Mouse (Mus musculus): Measurements from ENCODE around the gene Thegl. TPM values are rescaled to one million over a fixed set of nuclear protein-coding genes. Genes with fewer than 3 reads are reported as not detected.
A peak's percentile ranks its signal among the peaks of the same experiment; 100 is the strongest.
"Not testable (repeated sequence)": the region's sequence is repeated elsewhere in the genome, so short reads cannot be mapped to it uniquely, and the experiment has no call there.

The Thegl gene
- polyA plus RNA-seq, 1 experiment from 2014 or later: not detected

- DNase-seq (ENCODE audit: low spot score): no peak
These were observed 78.1 kb downstream of the Thegl start for GRCm38 (mm10) chr5:77093961-77094360.

- peak; percentile 33 for DNase-seq (ENCODE audit: low spot score)
These were observed 79.0 kb downstream of the Thegl start for GRCm38 (mm10) chr5:77094510-77095491.

- DNase-seq (ENCODE audit: low spot score): not testable (repeated sequence)
These were observed 80.4 kb downstream of the Thegl start for GRCm38 (mm10) chr5:77096194-77096593.

- no peak for DNase-seq (ENCODE audit: low spot score)
These were observed 81.9 kb downstream of the Thegl start for GRCm38 (mm10) chr5:77097686-77098085.

- no peak for DNase-seq (ENCODE audit: low spot score)
These were observed 83.1 kb downstream of the Thegl start for GRCm38 (mm10) chr5:77098874-77099273.

GRCm38 (mm10) chr5:77099317-77099996, 83.6 kb downstream of the Thegl start:
- DNase-seq (ENCODE audit: low spot score): no peak

- DNase-seq (ENCODE audit: low spot score): no peak
These were observed 84.2 kb downstream of the Thegl start for GRCm38 (mm10) chr5:77099997-77100380.

GRCm38 (mm10) chr5:77100691-77101090, 84.9 kb downstream of the Thegl start:
- no peak for DNase-seq (ENCODE audit: low spot score)

- DNase-seq (ENCODE audit: low spot score): no peak
These were observed 86.9 kb downstream of the Thegl start for GRCm38 (mm10) chr5:77102522-77103365.

GRCm38 (mm10) chr5:77107146-77107822, 91.5 kb downstream of the Thegl start:
- no peak for DNase-seq (ENCODE audit: low spot score)

GRCm38 (mm10) chr5:77108806-77109205, 93.0 kb downstream of the Thegl start:
- no peak for DNase-seq (ENCODE audit: low spot score)

- no peak for DNase-seq (ENCODE audit: low spot score)
These were observed 94.0 kb downstream of the Thegl start for GRCm38 (mm10) chr5:77109814-77110213.

Other genes starting within 250 kb of the Thegl start
- 13.5 and 14.8 TPM in 2 replicates for gene Aasdh, start 110.5 kb upstream of the Thegl start, polyA plus RNA-seq (2015; fragmentation: Nextera tagmentation; extraction: Ambion mirVana)
- gene Paics, start 64.7 kb upstream of the Thegl start, polyA plus RNA-seq (2015; fragmentation: Nextera tagmentation; extraction: Ambion mirVana): 200 and 225 TPM in 2 replicates
- gene Ppat, start 64.4 kb upstream of the Thegl start, polyA plus RNA-seq (2015; fragmentation: Nextera tagmentation; extraction: Ambion mirVana): 41.7 and 45.4 TPM in 2 replicates
- 67.9 and 68.4 TPM in 2 replicates for gene Srp72, start 41.3 kb upstream of the Thegl start, polyA plus RNA-seq (2015; fragmentation: Nextera tagmentation; extraction: Ambion mirVana)
- 0.26 TPM in 1 of 2 replicates, not detected in the other for gene Arl9, start 12.0 kb upstream of the Thegl start, polyA plus RNA-seq (2015; fragmentation: Nextera tagmentation; extraction: Ambion mirVana)
- gene Hopx, start 99.1 kb downstream of the Thegl start, polyA plus RNA-seq (2015; fragmentation: Nextera tagmentation; extraction: Ambion mirVana): 0.59 and 0.77 TPM in 2 replicates
- 1.3 and 1.4 TPM in 2 replicates for gene Spink2, start 195.4 kb downstream of the Thegl start, polyA plus RNA-seq (2015; fragmentation: Nextera tagmentation; extraction: Ambion mirVana)
- gene Rest, start 249.5 kb downstream of the Thegl start, polyA plus RNA-seq (2015; fragmentation: Nextera tagmentation; extraction: Ambion mirVana): 32.4 and 37.4 TPM in 2 replicates